Mouse (Mus musculus) limb, embryonic 14.5 days (tissue): ENCODE measurements around the gene Lsr. TPM values are rescaled to one million over a fixed set of nuclear protein-coding genes. Genes with fewer than 3 reads are reported as not detected.
A peak's percentile ranks its signal among the peaks of the same experiment; 100 is the strongest.

ENCODE experiments used
- ATAC-seq: fragments of 200-750 bp; cut with Nextera tagmentation; 2 replicates; pipeline ENCODE4 v1.8.0; 2017; ENCODE audit warnings: low read depth, moderate number of reproducible peaks, moderate TSS enrichment; ENCODE audit not compliant: low FRiP score
- DNase-seq: peaks from one replicate; pipeline ENCODE4 v3.0.0-alpha.2; 2015; ENCODE audit warnings: low spot score
- H3K27ac ChIP-seq: fragments of 300-500 bp; sonication (generic); replicated peaks from 2 replicates; pipeline ENCODE4 v1.5.1; 2014; ENCODE audit warnings: low read depth, mild to moderate bottlenecking, low read length, moderate library complexity, mixed read lengths
- H3K27me3 ChIP-seq: fragments of 300-500 bp; sonication (generic); 2 replicates; pipeline ENCODE4 v1.6.1; 2014; ENCODE audit warnings: low read length, mixed read lengths; ENCODE audit not compliant: control insufficient read depth, insufficient read depth
- H3K36me3 ChIP-seq: fragments of 300-500 bp; sonication (generic); 2 replicates; pipeline ENCODE4 v1.6.1; 2014; ENCODE audit warnings: mild to moderate bottlenecking, low read length, moderate library complexity, mixed read lengths; ENCODE audit not compliant: control insufficient read depth, insufficient read depth
- H3K4me1 ChIP-seq: fragments of 300-500 bp; sonication (generic); 2 replicates; pipeline ENCODE4 v1.6.1; 2014; ENCODE audit warnings: antibody characterized with exemption, low read length, mixed read lengths; ENCODE audit not compliant: control insufficient read depth, insufficient read depth
- H3K4me2 ChIP-seq: fragments of 300-500 bp; sonication (generic); replicated peaks from 2 replicates; pipeline ENCODE4 v1.6.1; 2014; ENCODE audit warnings: low read depth, mild to moderate bottlenecking, low read length, moderate library complexity; ENCODE audit not compliant: severe bottlenecking
- H3K4me3 ChIP-seq: fragments of 300-500 bp; sonication (generic); replicated peaks from 2 replicates; pipeline ENCODE4 v1.5.1; 2014; ENCODE audit warnings: low read length
- H3K9ac ChIP-seq: fragments of 300-500 bp; sonication (generic); 2 replicates; pipeline ENCODE4 v1.6.1; 2014; ENCODE audit warnings: mild to moderate bottlenecking, low read depth, low read length, moderate library complexity; ENCODE audit not compliant: severe bottlenecking
- H3K9me3 ChIP-seq: fragments of 300-500 bp; sonication (generic); 2 replicates; pipeline ENCODE4 v1.6.1; 2016; ENCODE audit warnings: low read length; ENCODE audit not compliant: control insufficient read depth
- POLR2A ChIP-seq: fragments of 200-500 bp; IDR thresholded peaks from 2 replicates; pipeline ENCODE4 v1.8.0; 2012; ENCODE audit warnings: inconsistent platforms, mild to moderate bottlenecking, moderate library complexity, borderline replicate concordance; ENCODE audit not compliant: insufficient read depth, insufficient read length; ENCODE audit errors: extremely low read depth
- WGBS: fragments of 180-500 bp; shearing (Covaris S2); extraction: QIAGEN DNeasy Blood & Tissue Kit; methylation state at CpG from one replicate; pipeline ENCODE4 v1.1.7; 2014; 5-methylcytosine and 5-hydroxymethylcytosine counted together
- polyA plus RNA-seq, 2 experiments: library from polyadenylated mRNA; depleted of rRNA in 1 of 2; stranded (reverse) in 1 of 2; unstranded in 1 of 2; fragments of >200 nt; fragmentation: Nextera tagmentation in 1 of 2; extraction: Ambion mirVana in 1 of 2; gene quantifications; 2 replicates each; pipeline versions ENCODE4 v1.2.1 to v1.2.3; 2012 to 2014

Gene Lsr
- polyA plus RNA-seq, 2 experiments = 24.3 to 29.4 TPM

GRCm38 (mm10) chr7:30971901-30972300 lies 1.4 kb downstream of the Lsr start:
- H3K36me3 ChIP-seq = no peaks in the 10 kb centered on the region
- peak overlapping the region; percentile 45; the same call in 1 of the 2 replicates for H3K4me3 ChIP-seq
- ATAC-seq = no peak

GRCm38 (mm10) chr7:30969174-30969573 lies 4.1 kb downstream of the Lsr start:
- peaks cover 11% of the 10 kb centered on the region for H3K27me3 ChIP-seq
- DNase-seq (no peak), ATAC-seq (no peak)
- peaks cover 7% of the 10 kb centered on the region; the same call in 1 of the 2 replicates for H3K4me1 ChIP-seq
- no peaks in the 10 kb centered on the region for H3K36me3 ChIP-seq
- no peaks in the 10 kb centered on the region for H3K9me3 ChIP-seq
- no peak overlapping the region for H3K9ac ChIP-seq
- no peak overlapping the region for H3K27ac ChIP-seq
- no peak overlapping the region for H3K4me2 ChIP-seq
- no peak for TF ChIP-seq POLR2A
- H3K4me3 ChIP-seq = no peak overlapping the region
- WGBS = 48% methylated on average over 4 of the region's 4 CpGs

More at GRCm38 (mm10) chr7:30971901-30972300, 1.4 kb downstream of the Lsr start:
- Histone ChIP-seq H3K9me3 (no peaks in the 10 kb centered on the region), H3K4me2 (peak overlapping the region; percentile 58; the same call in 1 of the 2 replicates), H3K9ac (no peak overlapping the region), H3K27ac (no peak overlapping the region), H3K4me1 (peaks cover 7% of the 10 kb centered on the region; the same call in 1 of the 2 replicates), H3K27me3 (peaks cover 11% of the 10 kb centered on the region)
- no peak for TF ChIP-seq POLR2A
- WGBS = 88% methylated on average over 15 of the region's 15 CpGs
- no peak for DNase-seq

- Histone ChIP-seq H3K4me3 (no peak overlapping the region), H3K4me1 (peaks cover 7% of the 10 kb centered on the region; the same call in 1 of the 2 replicates), H3K9ac (no peak overlapping the region), H3K9me3 (no peaks in the 10 kb centered on the region), H3K27me3 (peaks cover 11% of the 10 kb centered on the region), H3K27ac (no peak overlapping the region), H3K4me2 (no peak overlapping the region), H3K36me3 (no peaks in the 10 kb centered on the region)
- TF ChIP-seq POLR2A = no peak
- ATAC-seq = no peak
- no peak for DNase-seq
- WGBS = 93% methylated on average over 8 of the region's 8 CpGs
Measured at GRCm38 (mm10) chr7:30968611-30969010, 4.7 kb downstream of the Lsr start.

- TF ChIP-seq POLR2A = no peak
- 57% methylated on average over 3 of the region's 3 CpGs for WGBS
- H3K36me3 ChIP-seq = no peaks in the 10 kb centered on the region
- no peaks in the 10 kb centered on the region for H3K9me3 ChIP-seq
- H3K4me2 ChIP-seq = no peak overlapping the region
- ATAC-seq = no peak
- H3K27ac ChIP-seq = no peak overlapping the region
- no peaks in the 10 kb centered on the region for H3K27me3 ChIP-seq
- no peak overlapping the region for H3K4me3 ChIP-seq
- 0 out of 2 replicates have a peak, but pooled peaks cover 4% of the 10 kb centered on the region for H3K4me1 ChIP-seq
- no peak overlapping the region for H3K9ac ChIP-seq
- no peak for DNase-seq
Measured at GRCm38 (mm10) chr7:30966657-30967056, 6.6 kb downstream of the Lsr start.

GRCm38 (mm10) chr7:30965677-30966076 lies 7.6 kb downstream of the Lsr start:
- Histone ChIP-seq H3K4me3 (no peak overlapping the region), H3K27ac (no peak overlapping the region), H3K9ac (no peak overlapping the region), H3K27me3 (no peaks in the 10 kb centered on the region), H3K4me2 (no peak overlapping the region), H3K36me3 (no peaks in the 10 kb centered on the region), H3K4me1 (0 out of 2 replicates have a peak, but pooled peaks cover 4% of the 10 kb centered on the region), H3K9me3 (no peaks in the 10 kb centered on the region)
- 89% methylated on average over 14 of the region's 14 CpGs for WGBS
- TF ChIP-seq POLR2A = no peak
- no peak for DNase-seq
- no peak for ATAC-seq
